Mouse (Mus musculus): Measurements from ENCODE around the gene Slc9a1. TPM values are rescaled to one million over a fixed set of nuclear protein-coding genes. Genes with fewer than 3 reads are reported as not detected.

The Slc9a1 gene
- polyA plus RNA-seq, 1 experiment from 2014 or later, result 6.9 TPM

DNA sequence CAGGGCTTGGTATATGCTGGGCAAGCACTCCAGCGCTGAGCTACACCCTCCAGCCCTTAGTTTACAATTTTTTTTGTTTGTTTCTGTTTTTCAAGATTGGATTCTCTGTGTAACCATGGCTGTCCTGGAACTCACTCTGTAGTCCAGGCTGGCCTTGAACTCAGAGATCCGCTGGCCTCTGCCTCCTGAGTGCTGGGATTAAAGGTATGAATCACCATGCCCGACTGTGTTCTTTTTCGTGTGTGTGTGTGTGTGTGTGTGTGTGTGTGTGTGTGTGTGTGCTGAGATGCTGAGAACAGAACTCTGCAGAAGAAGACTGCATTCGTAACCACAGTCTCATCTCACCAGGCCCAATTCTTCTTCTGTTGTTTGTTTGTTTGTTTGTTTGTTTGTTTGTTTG lies 34.8 kb downstream of the Slc9a1 start:
- ATAC-seq (ENCODE audit: insufficient read depth, low FRiP score, low TSS enrichment) (no peak), DNase-seq (ENCODE audit: low spot score) (no peak)
- Histone ChIP-seq H3K27ac (ENCODE audit: low read depth, low read length) (no peak overlapping the region), H3K4me2 (ENCODE audit: low read depth) (no peak overlapping the region), H3K4me3 (ENCODE audit: low read depth, low read length) (no peak overlapping the region), H3K36me3 (ENCODE audit: control insufficient read depth, insufficient read depth, low read length) (no peaks in the 10 kb centered on the region), H3K9ac (ENCODE audit: low read length) (no peak overlapping the region), H3K4me1 (ENCODE audit: control insufficient read depth, insufficient read depth, low read length) (peaks cover 12% of the 10 kb centered on the region), H3K27me3 (ENCODE audit: control insufficient read depth, insufficient read depth, low read length) (no peaks in the 10 kb centered on the region), H3K9me3 (ENCODE audit: control insufficient read depth, low read length) (no peaks in the 10 kb centered on the region)
- WGBS, result 92% methylated on average over 5 of the region's 5 CpGs

DNA sequence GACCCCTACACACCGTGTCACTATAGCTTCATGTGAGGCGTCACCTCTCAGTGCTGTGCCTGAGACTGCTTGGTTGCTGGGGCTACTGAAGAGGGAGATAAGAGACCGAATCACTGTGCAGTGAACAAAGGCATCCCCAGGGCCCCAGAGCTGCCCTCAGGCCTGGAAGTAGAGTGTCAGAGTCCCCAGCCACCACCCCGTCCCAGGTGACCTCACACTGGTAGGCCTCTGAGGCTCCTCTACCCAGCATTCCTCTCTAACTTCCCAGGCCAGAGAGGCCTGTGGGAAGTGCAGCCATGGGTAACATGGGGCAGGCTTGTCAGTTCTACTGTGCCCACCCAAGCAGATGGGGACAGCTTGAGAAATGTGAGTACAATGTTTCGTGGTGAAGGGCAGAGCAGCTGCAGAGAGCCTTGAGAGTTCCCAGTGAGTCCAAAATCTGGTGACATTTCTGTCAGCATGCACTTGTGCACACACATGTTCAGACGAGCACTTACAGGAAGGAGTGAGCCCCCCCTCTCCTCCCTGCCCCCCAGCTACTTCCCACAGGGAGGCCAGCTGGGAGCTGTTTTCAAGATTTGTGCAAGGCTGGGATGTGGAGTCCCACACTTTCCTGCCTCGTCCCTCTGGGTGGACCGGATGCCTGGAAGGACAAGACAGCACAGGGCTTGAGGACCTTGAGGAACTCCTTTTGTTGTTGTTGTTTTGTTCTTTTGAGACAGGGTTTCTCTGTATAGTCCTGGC lies 37.0 kb downstream of the Slc9a1 start:
- Histone ChIP-seq H3K27me3 (ENCODE audit: control insufficient read depth, insufficient read depth, low read length) (no peaks in the 10 kb centered on the region), H3K27ac (ENCODE audit: low read depth, low read length) (no peak overlapping the region), H3K9ac (ENCODE audit: low read length) (no peak overlapping the region), H3K9me3 (ENCODE audit: control insufficient read depth, low read length) (no peaks in the 10 kb centered on the region), H3K4me1 (ENCODE audit: control insufficient read depth, insufficient read depth, low read length) (peaks cover 12% of the 10 kb centered on the region), H3K4me2 (ENCODE audit: low read depth) (no peak overlapping the region), H3K4me3 (ENCODE audit: low read depth, low read length) (no peak overlapping the region), H3K36me3 (ENCODE audit: control insufficient read depth, insufficient read depth, low read length) (no peaks in the 10 kb centered on the region)
- ATAC-seq (ENCODE audit: insufficient read depth, low FRiP score, low TSS enrichment) (no peak; the same call in 1 of the 2 replicates), DNase-seq (ENCODE audit: low spot score) (no peak)
- 74% methylated on average over 8 of the region's 8 CpGs for WGBS

DNA sequence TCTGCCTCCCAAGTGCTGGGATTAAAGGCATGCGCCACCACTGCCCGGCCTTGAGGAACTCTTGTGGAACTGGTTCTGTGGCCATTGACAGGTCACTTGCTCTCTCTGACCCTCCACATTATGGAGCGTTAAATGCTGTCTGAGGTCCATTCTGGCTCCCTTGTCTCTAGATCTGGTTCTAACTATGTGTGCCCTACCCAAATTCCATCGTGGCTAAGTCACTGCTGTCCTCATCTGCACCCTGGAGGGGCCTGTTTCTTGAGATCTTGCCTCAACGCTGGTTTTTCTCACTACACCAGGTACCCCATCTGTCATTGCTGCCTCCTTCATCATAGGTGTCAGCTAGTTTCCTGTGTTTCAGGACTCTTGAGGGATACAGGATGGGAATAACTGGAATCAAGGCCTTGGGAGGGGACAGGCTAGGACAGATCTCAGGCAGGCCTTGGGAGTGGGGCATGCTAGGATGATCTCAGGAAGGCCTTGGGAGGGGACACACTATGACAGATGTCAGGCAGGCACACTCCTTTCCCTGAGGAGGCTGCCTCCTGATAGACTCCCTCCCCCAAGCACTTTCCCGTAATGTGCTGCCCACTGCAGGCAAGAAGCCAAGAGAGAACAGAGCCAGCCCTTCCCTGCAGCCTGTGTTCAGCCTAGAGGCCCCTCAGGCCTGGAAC lies 37.7 kb downstream of the Slc9a1 start:
- WGBS, result 76% methylated on average over 6 of the region's 6 CpGs
- no peak for DNase-seq (ENCODE audit: low spot score)
- no peak overlapping the region for H3K4me2 ChIP-seq (ENCODE audit: low read depth)
- H3K9ac ChIP-seq (ENCODE audit: low read length), result no peak overlapping the region
- no peaks in the 10 kb centered on the region for H3K9me3 ChIP-seq (ENCODE audit: control insufficient read depth, low read length)
- no peak overlapping the region for H3K4me3 ChIP-seq (ENCODE audit: low read depth, low read length)
- no peaks in the 10 kb centered on the region for H3K27me3 ChIP-seq (ENCODE audit: control insufficient read depth, insufficient read depth, low read length)
- H3K36me3 ChIP-seq (ENCODE audit: control insufficient read depth, insufficient read depth, low read length), result no peaks in the 10 kb centered on the region
- 0 out of 2 replicates have a peak overlapping the region, but pooled peaks have one; percentile 15 for H3K27ac ChIP-seq (ENCODE audit: low read depth, low read length)
- ATAC-seq (ENCODE audit: insufficient read depth, low FRiP score, low TSS enrichment), result no peak
- H3K4me1 ChIP-seq (ENCODE audit: control insufficient read depth, insufficient read depth, low read length), result peaks cover 12% of the 10 kb centered on the region

DNA sequence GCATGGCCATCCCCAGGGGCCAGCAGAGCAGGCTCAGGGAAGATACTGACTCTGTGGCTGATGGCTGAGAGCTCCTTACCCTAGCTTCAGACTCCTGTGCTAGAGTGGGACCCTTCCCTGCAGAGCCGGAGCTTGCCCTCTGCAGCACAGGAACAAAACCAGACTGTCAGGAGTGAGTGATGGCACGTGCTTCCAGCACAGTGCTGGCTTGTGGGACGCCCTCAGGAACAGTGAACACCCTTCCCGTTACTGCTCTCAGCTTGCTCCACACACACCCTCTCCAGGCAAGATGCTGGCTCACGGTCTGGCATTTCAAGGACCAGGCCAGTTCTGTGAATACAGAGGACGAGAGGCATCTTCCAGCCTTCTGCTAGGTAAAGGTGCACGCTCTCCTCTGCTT lies 38.5 kb downstream of the Slc9a1 start:
- no peak for ATAC-seq (ENCODE audit: insufficient read depth, low FRiP score, low TSS enrichment)
- no peaks in the 10 kb centered on the region for H3K27me3 ChIP-seq (ENCODE audit: control insufficient read depth, insufficient read depth, low read length)
- H3K9me3 ChIP-seq (ENCODE audit: control insufficient read depth, low read length), result no peaks in the 10 kb centered on the region
- H3K4me1 ChIP-seq (ENCODE audit: control insufficient read depth, insufficient read depth, low read length), result peaks cover 12% of the 10 kb centered on the region
- 36% methylated on average over 7 of the region's 7 CpGs for WGBS
- no peaks in the 10 kb centered on the region for H3K36me3 ChIP-seq (ENCODE audit: control insufficient read depth, insufficient read depth, low read length)
- H3K4me2 ChIP-seq (ENCODE audit: low read depth), result no peak overlapping the region
- no peak overlapping the region for H3K9ac ChIP-seq (ENCODE audit: low read length)
- no peak overlapping the region for H3K4me3 ChIP-seq (ENCODE audit: low read depth, low read length)
- DNase-seq (ENCODE audit: low spot score), result peak; percentile 34
- no peak overlapping the region for H3K27ac ChIP-seq (ENCODE audit: low read depth, low read length)

DNA sequence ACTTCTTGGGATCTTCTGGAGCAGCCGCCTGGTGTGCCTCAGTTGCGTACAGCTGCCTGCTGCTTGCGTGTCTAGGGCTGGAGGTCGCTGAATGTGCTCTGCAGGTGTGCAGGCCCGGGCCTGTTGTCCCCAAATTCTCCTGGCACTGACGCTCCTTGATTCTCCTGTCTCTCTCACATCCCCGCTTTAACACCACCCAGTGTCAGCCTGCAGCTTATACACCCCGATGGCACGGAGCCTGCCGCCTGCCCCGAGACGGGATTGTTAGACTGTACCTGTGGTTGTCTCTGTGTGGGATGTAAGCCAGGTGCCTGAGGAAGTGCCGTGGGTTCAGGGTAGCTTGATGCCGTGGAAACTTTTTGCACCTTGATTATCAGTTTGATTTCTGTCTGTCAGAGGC lies 41.5 kb downstream of the Slc9a1 start:
- ATAC-seq (ENCODE audit: insufficient read depth, low FRiP score, low TSS enrichment) (no peak), DNase-seq (ENCODE audit: low spot score) (no peak)
- Histone ChIP-seq H3K4me2 (ENCODE audit: low read depth) (no peak overlapping the region), H3K36me3 (ENCODE audit: control insufficient read depth, insufficient read depth, low read length) (no peaks in the 10 kb centered on the region), H3K9ac (ENCODE audit: low read length) (no peak overlapping the region), H3K27me3 (ENCODE audit: control insufficient read depth, insufficient read depth, low read length) (no peaks in the 10 kb centered on the region), H3K27ac (ENCODE audit: low read depth, low read length) (no peak overlapping the region), H3K9me3 (ENCODE audit: control insufficient read depth, low read length) (no peaks in the 10 kb centered on the region), H3K4me1 (ENCODE audit: control insufficient read depth, insufficient read depth, low read length) (peaks cover 12% of the 10 kb centered on the region), H3K4me3 (ENCODE audit: low read depth, low read length) (no peak overlapping the region)
- 88% methylated on average over 14 of the region's 14 CpGs for WGBS

DNA sequence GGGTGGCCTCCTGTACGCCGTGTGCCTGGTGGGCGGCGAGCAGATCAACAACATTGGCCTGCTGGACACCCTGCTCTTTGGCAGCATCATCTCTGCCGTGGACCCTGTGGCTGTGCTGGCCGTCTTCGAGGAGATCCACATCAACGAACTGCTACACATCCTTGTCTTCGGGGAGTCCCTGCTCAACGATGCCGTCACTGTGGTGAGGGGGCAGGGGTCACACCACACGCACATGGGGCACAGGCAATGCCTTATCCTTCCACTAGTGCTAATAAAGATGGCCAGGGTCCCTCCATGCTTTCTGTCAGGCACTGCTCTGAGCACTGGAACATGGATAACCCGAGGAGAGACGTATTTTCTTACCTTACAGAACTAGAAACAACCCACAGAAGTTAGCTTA lies 42.6 kb downstream of the Slc9a1 start:
- Histone ChIP-seq H3K27ac (ENCODE audit: low read depth, low read length) (no peak overlapping the region), H3K9ac (ENCODE audit: low read length) (no peak overlapping the region), H3K27me3 (ENCODE audit: control insufficient read depth, insufficient read depth, low read length) (no peaks in the 10 kb centered on the region), H3K4me2 (ENCODE audit: low read depth) (no peak overlapping the region), H3K4me1 (ENCODE audit: control insufficient read depth, insufficient read depth, low read length) (peaks cover 12% of the 10 kb centered on the region), H3K36me3 (ENCODE audit: control insufficient read depth, insufficient read depth, low read length) (no peaks in the 10 kb centered on the region), H3K4me3 (ENCODE audit: low read depth, low read length) (no peak overlapping the region), H3K9me3 (ENCODE audit: control insufficient read depth, low read length) (no peaks in the 10 kb centered on the region)
- ATAC-seq (ENCODE audit: insufficient read depth, low FRiP score, low TSS enrichment) (no peak), DNase-seq (ENCODE audit: low spot score) (no peak)
- WGBS, result 92% methylated on average over 14 of the region's 14 CpGs

DNA sequence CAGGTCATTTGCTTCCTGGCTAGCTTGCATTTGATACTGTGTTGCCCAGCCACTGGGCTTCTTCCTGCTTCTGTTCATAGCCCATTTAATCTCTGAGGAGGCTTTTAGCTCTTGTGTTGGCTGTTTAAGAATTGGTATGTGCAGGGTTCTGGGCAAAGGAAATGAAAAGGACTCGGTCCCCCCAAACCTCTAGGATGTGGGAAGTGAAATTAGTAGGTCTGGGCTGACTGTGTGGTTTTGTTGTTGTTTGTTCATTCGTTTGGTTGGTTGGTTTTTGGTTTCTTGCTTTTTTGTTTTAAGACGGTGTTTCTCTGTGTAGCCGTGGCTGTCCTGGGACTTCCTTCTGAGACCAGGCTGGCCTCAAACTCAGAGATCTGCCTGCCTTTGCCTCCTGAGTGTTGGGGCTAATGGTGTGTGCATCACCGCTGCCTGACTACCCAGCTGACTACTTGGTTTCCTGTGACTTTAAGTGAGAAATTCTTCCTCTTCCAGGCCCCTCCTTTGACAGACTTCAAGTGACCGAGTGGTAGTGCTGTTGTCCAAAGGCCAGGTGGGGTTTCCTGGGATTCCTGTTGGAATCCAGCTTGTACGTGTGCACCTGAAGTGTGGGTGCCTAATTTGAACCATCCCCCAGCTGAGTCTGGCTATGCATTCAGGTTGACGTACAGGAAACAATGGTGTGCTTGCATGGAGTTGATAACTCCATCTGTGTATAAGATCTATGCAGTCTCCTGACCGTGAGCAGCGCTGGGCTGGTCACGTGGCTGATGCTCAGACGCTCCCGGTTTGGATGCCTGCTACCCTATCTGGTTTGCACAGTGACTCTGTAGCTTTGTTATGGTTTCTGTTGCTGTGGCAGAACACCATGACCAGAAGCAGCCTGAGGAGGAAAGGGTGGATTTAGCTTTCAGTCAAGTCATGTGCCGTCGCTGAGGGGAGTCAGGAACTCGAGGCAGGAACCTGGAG lies 43.4 kb downstream of the Slc9a1 start:
- Histone ChIP-seq H3K9me3 (ENCODE audit: control insufficient read depth, low read length) (no peaks in the 10 kb centered on the region), H3K36me3 (ENCODE audit: control insufficient read depth, insufficient read depth, low read length) (no peaks in the 10 kb centered on the region), H3K27ac (ENCODE audit: low read depth, low read length) (no peak overlapping the region), H3K27me3 (ENCODE audit: control insufficient read depth, insufficient read depth, low read length) (no peaks in the 10 kb centered on the region), H3K9ac (ENCODE audit: low read length) (no peak overlapping the region), H3K4me3 (ENCODE audit: low read depth, low read length) (no peak overlapping the region), H3K4me2 (ENCODE audit: low read depth) (no peak overlapping the region), H3K4me1 (ENCODE audit: control insufficient read depth, insufficient read depth, low read length) (peaks cover 5% of the 10 kb centered on the region)
- 91% methylated on average over 16 of the region's 16 CpGs for WGBS
- no peak for ATAC-seq (ENCODE audit: insufficient read depth, low FRiP score, low TSS enrichment)
- no peak for DNase-seq (ENCODE audit: low spot score)

DNA sequence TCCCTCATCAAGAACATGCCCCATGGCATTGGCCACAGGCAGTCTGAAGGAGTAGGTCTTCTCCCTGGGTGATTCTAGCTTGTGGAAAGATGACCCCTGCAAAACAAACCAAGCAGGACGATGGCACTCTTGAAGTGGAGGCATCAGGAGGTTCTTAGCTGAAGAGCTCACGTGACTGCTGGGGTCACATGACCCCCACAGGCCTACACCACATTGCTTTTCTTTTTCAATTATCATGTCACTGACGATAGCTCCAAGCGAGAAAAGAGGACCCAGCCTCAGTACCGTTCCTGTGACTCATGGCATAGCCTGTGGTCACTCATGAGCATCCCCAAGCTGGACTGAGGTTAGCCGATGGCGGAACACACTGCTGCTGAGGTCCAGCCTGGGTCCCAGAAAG lies 44.1 kb downstream of the Slc9a1 start:
- ATAC-seq (ENCODE audit: insufficient read depth, low FRiP score, low TSS enrichment), result no peak
- H3K9ac ChIP-seq (ENCODE audit: low read length), result no peak overlapping the region
- WGBS, result 96% methylated on average over 7 of the region's 7 CpGs
- DNase-seq (ENCODE audit: low spot score), result no peak
- no peaks in the 10 kb centered on the region for H3K9me3 ChIP-seq (ENCODE audit: control insufficient read depth, low read length)
- no peak overlapping the region for H3K4me3 ChIP-seq (ENCODE audit: low read depth, low read length)
- no peaks in the 10 kb centered on the region for H3K4me1 ChIP-seq (ENCODE audit: control insufficient read depth, insufficient read depth, low read length)
- no peaks in the 10 kb centered on the region; the same call in 1 of the 2 replicates for H3K36me3 ChIP-seq (ENCODE audit: control insufficient read depth, insufficient read depth, low read length)
- H3K27me3 ChIP-seq (ENCODE audit: control insufficient read depth, insufficient read depth, low read length), result no peaks in the 10 kb centered on the region
- H3K27ac ChIP-seq (ENCODE audit: low read depth, low read length), result no peak overlapping the region
- no peak overlapping the region for H3K4me2 ChIP-seq (ENCODE audit: low read depth)
